Mouse (Mus musculus): ENCODE measurements around the gene Tnfrsf1b.

GRCm38 (mm10) chr4:145195172-145195571 is 51.5 kb downstream of the Tnfrsf1b start:
- TF ChIP-seq CTCF (IDR thresholded peaks at IDR 0.05; ENCODE audit: low read depth), result no peak
- TF ChIP-seq EP300 (IDR thresholded peaks at IDR 0.05; ENCODE audit: low read depth), result no peak
